Mouse (Mus musculus) lung, adult 2 months (tissue): Measurements from ENCODE around the gene Clec1a.

Experiments used
- CTCF ChIP-seq: fragments of 200-500 bp; IDR thresholded peaks from 2 replicates; pipeline ENCODE4 v1.5.1; 2011; ENCODE audit warnings: mild to moderate bottlenecking, low read length, control low read depth; ENCODE audit not compliant: insufficient read depth
- POLR2A ChIP-seq: fragments of 200-500 bp; IDR thresholded peaks from 2 replicates; pipeline ENCODE4 v1.6.1; 2011; ENCODE audit warnings: low read depth, mild to moderate bottlenecking, control low read depth, low read length, borderline replicate concordance; ENCODE audit errors: extremely low read depth

GRCm38 (mm10) chr6:129451411-129452039 lies at the start of gene Clec1a:
- TF ChIP-seq POLR2A (peak; percentile 79; the same call in 1 of the 2 replicates), CTCF (no peak)
